In the genomic region with DNA sequence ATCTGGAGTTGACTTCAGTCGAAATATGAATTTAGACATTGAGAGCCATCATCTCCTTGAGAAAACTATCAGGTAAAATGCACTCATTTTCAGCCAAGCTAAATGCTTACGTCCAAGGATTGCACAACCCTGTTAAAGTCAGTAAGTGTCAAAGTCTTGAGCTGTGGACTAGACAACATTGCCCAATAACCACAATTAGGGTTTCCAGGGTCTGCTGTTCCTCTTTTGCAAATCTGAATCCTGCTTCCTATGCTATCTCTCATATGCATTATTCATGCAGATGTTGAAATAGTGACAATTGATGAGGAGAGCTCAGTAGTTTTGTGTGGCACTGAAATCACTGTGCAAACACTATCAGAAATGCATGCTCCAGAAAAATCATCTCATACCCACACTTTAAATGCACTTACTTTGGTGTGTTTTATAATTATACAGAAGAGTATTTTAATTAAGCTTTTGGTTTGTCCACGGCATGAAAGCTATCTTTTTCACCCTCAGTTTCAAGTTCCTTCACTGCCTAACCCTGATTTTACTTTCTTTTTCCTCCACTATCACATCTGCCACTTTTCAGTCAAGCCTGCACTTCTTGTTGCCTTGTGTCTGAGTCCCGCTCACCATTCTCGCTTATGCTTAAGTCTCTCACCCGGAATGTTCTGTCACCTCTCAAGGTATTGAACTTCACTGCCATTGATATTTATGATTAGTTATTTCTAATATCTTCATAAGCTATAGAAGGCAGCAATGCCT, we compare ENCODE assay signal across 18 mouse cellular contexts.
DNase-seq lines count a peak whose midpoint lies in the region; ATAC-seq and TF ChIP-seq lines count a peak whose summit lies in the region.
"Had no signal": no experiment of that assay in that cellular context is flagged by ENCODE, and none has a peak within 500 bp of the region (broad histone marks: within the 10 kb centered on the region; RNA-seq: fewer than 3 reads in every experiment).

No protein-coding gene starts in this region.

- 75% methylated on average over 6 of the region's 6 CpGs for WGBS in lung, postnatal 0 days
- WGBS in hindbrain, postnatal 0 days: 92% methylated on average over 6 of the region's 6 CpGs

- peak; percentile 11 to 47 for DNase-seq in heart, adult 18-20 months
- no peak for DNase-seq in heart, postnatal 14 days
- DNase-seq in lung, postnatal 0 days (ENCODE audit: low spot score): peak; percentile 66
- DNase-seq in lung, postnatal 10 days: no peak
- no peak for DNase-seq in frontal cortex, postnatal 25 days (ENCODE audit: low spot score in 2 of 2)
- no peak for DNase-seq in hindbrain, postnatal 0 days (ENCODE audit: low spot score)
- DNase-seq: cerebellum, adult 9-11 months; heart, adult 2 months; spleen, adult 18-20 months; thymus, adult 18-20 months had no signal

- no peaks in the 10 kb centered on the region for H3K4me1 ChIP-seq in lung, postnatal 0 days (ENCODE audit: insufficient read depth, low read depth, low read length)
- H3K4me1 ChIP-seq in cortical plate, adult 2 months (ENCODE audit: control insufficient read depth, insufficient read depth, low read length): no peaks in the 10 kb centered on the region
- H3K4me1 ChIP-seq in hindbrain, postnatal 0 days (ENCODE audit: insufficient read depth, low read length): no peaks in the 10 kb centered on the region
- H3K4me1 ChIP-seq: embryonic facial prominence, embryonic 10.5 days; hindbrain, embryonic 12.5 days had no signal

- ATAC-seq in lung, postnatal 0 days: no peak
- peak; percentile 90 for ATAC-seq in monocyte, adult 5-6 weeks (replicated peaks; ENCODE audit: insufficient number of reproducible peaks, low FRiP score, low TSS enrichment, poor library complexity, severe bottlenecking)
- ATAC-seq in hindbrain, postnatal 0 days: no peak
- ATAC-seq: activated CD4-positive, CD25-positive, alpha-beta regulatory T cell, adult 4 months; intestine, postnatal 0 days had no signal

- no peaks in the 10 kb centered on the region for H3K9me3 ChIP-seq in lung, postnatal 0 days (ENCODE audit: low read length)
- H3K9me3 ChIP-seq in hindbrain, postnatal 0 days (ENCODE audit: low read length): no peaks in the 10 kb centered on the region
- H3K9me3 ChIP-seq: embryonic facial prominence, embryonic 10.5 days; G1E; hindbrain, embryonic 12.5 days; midbrain, embryonic 10.5 days had no signal

- H3K27ac ChIP-seq in lung, postnatal 0 days (ENCODE audit: low read length): no peak overlapping the region
- peak overlapping the region; percentile 65 for H3K27ac ChIP-seq in cortical plate, adult 2 months (ENCODE audit: insufficient read depth, low read length)
- no peak overlapping the region for H3K27ac ChIP-seq in hindbrain, postnatal 0 days
- H3K27ac ChIP-seq: embryonic facial prominence, embryonic 10.5 days; heart, adult 2 months; hindbrain, embryonic 12.5 days; midbrain, embryonic 10.5 days had no signal

- no peak overlapping the region for H3K9ac ChIP-seq in lung, postnatal 0 days (replicated peaks; ENCODE audit: low read depth)
- no peak overlapping the region for H3K9ac ChIP-seq in hindbrain, postnatal 0 days (replicated peaks; ENCODE audit: low read length)
- H3K9ac ChIP-seq: hindbrain, embryonic 12.5 days had no signal

- TF ChIP-seq CTCF in lung, postnatal 0 days (IDR thresholded peaks at IDR 0.05): no peak
- TF ChIP-seq CTCF in cortical plate, adult 2 months (IDR thresholded peaks at IDR 0.05; ENCODE audit: extremely low read depth, insufficient read depth, low read length): no peak
- no peak for TF ChIP-seq CTCF in hindbrain, postnatal 0 days (IDR thresholded peaks at IDR 0.05; ENCODE audit: low read depth)

- H3K4me2 ChIP-seq in lung, postnatal 0 days (replicated peaks; ENCODE audit: low read depth, low read length): no peak overlapping the region
- H3K4me2 ChIP-seq in hindbrain, postnatal 0 days (ENCODE audit: low read depth, low read length): no peak overlapping the region
- H3K4me2 ChIP-seq: hindbrain, embryonic 12.5 days had no signal

- H3K4me3 ChIP-seq in lung, postnatal 0 days (ENCODE audit: low read depth, low read length): no peak overlapping the region
- H3K4me3 ChIP-seq in cortical plate, adult 2 months (ENCODE audit: insufficient read depth, low read length): no peak overlapping the region
- no peak overlapping the region for H3K4me3 ChIP-seq in hindbrain, postnatal 0 days (ENCODE audit: low read length)
- H3K4me3 ChIP-seq: embryonic facial prominence, embryonic 10.5 days; heart, adult 2 months; hindbrain, embryonic 12.5 days; midbrain, embryonic 10.5 days had no signal

- no peak for TF ChIP-seq EP300 in lung, postnatal 0 days (IDR thresholded peaks at IDR 0.05)

- intact Hi-C loops in heart, postnatal 14 days (cut with DNase I): no loop called here

- no peaks in the 10 kb centered on the region for H3K36me3 ChIP-seq in lung, postnatal 0 days (ENCODE audit: insufficient read depth, low read length)
- no peaks in the 10 kb centered on the region for H3K36me3 ChIP-seq in hindbrain, postnatal 0 days (ENCODE audit: insufficient read depth, low read length)
- H3K36me3 ChIP-seq: embryonic facial prominence, embryonic 10.5 days; G1E; hindbrain, embryonic 12.5 days; midbrain, embryonic 10.5 days had no signal

- no peak for TF ChIP-seq POLR2A in cortical plate, adult 2 months (IDR thresholded peaks at IDR 0.05; ENCODE audit: extremely low read depth, insufficient read depth, low read length)

- H3K27me3 ChIP-seq in lung, postnatal 0 days (replicated peaks; ENCODE audit: insufficient read depth, low read length): no peaks in the 10 kb centered on the region
- H3K27me3 ChIP-seq in hindbrain, postnatal 0 days (ENCODE audit: insufficient read depth, low read length): no peaks in the 10 kb centered on the region
- H3K27me3 ChIP-seq: hindbrain, embryonic 12.5 days had no signal

Comparison
In these comparisons a context has a peak if more than half of its experiments do, and no peak if none do; other contexts are left out.
1. DNase-seq: peak in heart, adult 18-20 months (2 of 2) and lung, postnatal 0 days (single experiment); none in heart, postnatal 14 days (0 of 2), lung, postnatal 10 days (single experiment), frontal cortex, postnatal 25 days (0 of 2) and hindbrain, postnatal 0 days (single experiment).